Mouse (Mus musculus) lung, adult 2 months (tissue): ENCODE measurements around the gene Bcl11a. TPM values are rescaled to one million over a fixed set of nuclear protein-coding genes. Genes with fewer than 3 reads are reported as not detected.

ENCODE experiments used
- DNase-seq: peaks from one replicate; pipeline ENCODE4 v3.0.0; 2022
- H3K4me1 ChIP-seq: fragments of 200-500 bp; 2 replicates; pipeline ENCODE4 v1.6.1; 2011; ENCODE audit warnings: low read length; ENCODE audit not compliant: control insufficient read depth, insufficient read depth
- H3K4me3 ChIP-seq: fragments of 200-500 bp; replicated peaks from 2 replicates; pipeline ENCODE3; 2011; ENCODE audit warnings: low read depth, mild to moderate bottlenecking, control low read depth, low read length; ENCODE audit errors: extremely low read depth
- CTCF ChIP-seq: fragments of 200-500 bp; IDR thresholded peaks from 2 replicates; pipeline ENCODE4 v1.5.1; 2011; ENCODE audit warnings: mild to moderate bottlenecking, low read length, control low read depth; ENCODE audit not compliant: insufficient read depth
- POLR2A ChIP-seq: fragments of 200-500 bp; IDR thresholded peaks from 2 replicates; pipeline ENCODE4 v1.6.1; 2011; ENCODE audit warnings: low read depth, mild to moderate bottlenecking, control low read depth, low read length, borderline replicate concordance; ENCODE audit errors: extremely low read depth
- WGBS: fragments of 180-500 bp; shearing (Covaris S2); methylation state at CpG from one replicate; pipeline ENCODE4 v1.1.7; 2018; 5-methylcytosine and 5-hydroxymethylcytosine counted together
- polyA plus RNA-seq: library from polyadenylated mRNA; depleted of rRNA; stranded (reverse); fragments of >200 nt; gene quantifications from 2 replicates; pipeline ENCODE4 v1.2.3, GENCODE M21; 2012

The Bcl11a gene
- polyA plus RNA-seq, 1 experiment = 1.5 TPM

DNA sequence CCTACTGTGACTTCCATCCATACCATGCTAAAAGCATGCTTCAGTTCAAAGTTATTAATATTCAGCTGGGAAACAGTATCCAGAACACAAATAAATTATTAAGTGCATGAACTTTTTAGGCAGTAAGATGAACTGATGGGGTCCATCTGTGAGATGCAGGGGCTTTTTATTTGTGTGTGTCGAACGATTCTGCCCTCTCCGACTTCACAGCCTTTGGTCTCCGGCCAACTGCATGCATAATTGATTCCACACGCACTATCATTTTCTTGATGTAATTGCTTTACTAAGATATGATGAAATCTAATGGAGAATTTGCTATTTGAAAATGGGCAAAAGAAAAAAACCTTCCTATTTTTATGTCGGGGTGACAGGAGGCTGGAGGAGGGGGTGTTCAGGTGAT lies 19.2 kb downstream of the Bcl11a start:
- H3K4me1 ChIP-seq = no peaks in the 10 kb centered on the region
- no peak for DNase-seq
- TF ChIP-seq POLR2A = no peak
- no peak for TF ChIP-seq CTCF
- H3K4me3 ChIP-seq = no peak overlapping the region
- 72% methylated on average over 6 of the region's 6 CpGs for whole genome bisulfite sequencing

DNA sequence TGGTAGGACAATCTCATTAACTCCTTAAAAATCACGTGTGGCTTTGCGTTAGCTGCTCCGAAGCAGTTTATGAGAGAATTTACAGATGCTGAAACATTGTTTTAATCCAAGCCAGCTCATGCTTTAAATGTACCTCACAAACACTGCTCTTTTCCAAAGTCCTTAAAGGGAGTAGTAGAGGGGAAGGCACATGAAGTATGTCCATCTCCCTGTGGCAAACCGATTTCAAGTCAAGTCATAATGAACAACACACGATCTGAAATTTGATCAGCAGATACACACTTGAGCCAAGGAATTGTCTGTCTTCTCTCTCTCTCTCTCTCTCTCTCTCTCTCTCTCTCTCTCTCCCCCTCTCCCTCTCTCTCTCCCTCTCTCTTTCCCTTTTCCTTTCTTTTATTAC lies 20.2 kb downstream of the Bcl11a start:
- TF ChIP-seq POLR2A (no peak), CTCF (no peak)
- H3K4me3 ChIP-seq = no peak overlapping the region
- 73% methylated on average over 5 of the region's 5 CpGs for WGBS
- no peak for DNase-seq
- no peaks in the 10 kb centered on the region for H3K4me1 ChIP-seq

DNA sequence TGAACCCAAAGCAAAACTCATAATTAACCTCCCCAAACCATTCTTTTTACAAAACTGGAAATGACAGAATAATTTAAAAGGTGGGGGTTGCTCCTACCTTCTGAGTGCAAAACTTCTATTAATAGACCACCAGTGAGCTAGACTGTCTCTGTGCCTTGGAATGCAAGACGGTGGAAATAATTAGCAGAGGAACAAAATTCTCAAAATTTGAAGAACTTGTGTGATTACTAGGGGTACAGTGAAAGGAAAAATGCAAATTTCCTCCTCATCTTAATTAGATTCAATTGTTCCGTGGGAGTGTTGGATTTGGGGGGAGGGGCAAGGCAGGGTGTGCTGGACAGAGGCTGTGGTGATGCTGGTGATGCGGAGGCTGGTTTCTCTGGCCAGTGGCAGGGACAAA lies 20.8 kb downstream of the Bcl11a start:
- DNase-seq = no peak
- no peak for TF ChIP-seq CTCF
- TF ChIP-seq POLR2A = no peak
- WGBS = 63% methylated on average over 3 of the region's 3 CpGs
- no peaks in the 10 kb centered on the region for H3K4me1 ChIP-seq
- no peak overlapping the region for H3K4me3 ChIP-seq

DNA sequence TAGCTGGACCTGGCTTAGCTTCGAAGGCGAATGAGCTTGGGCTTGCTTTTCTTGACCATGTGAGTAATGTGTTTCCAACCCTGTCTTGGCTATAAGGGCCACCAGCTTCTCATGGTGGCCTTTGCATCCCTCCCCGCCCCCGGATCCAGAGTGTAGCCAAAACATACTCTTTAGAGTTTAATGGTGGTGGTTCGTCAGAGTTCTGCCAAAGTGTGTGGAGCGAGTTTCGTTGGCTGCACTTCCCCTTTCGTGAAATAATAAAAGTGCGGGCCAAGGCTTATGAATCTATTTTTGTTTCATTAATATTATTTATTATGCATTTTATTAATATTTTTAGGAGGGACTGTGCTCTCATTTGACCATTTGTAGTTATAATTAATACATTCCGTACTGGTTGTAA lies 21.4 kb downstream of the Bcl11a start:
- no peak for TF ChIP-seq POLR2A
- no peak for TF ChIP-seq CTCF
- WGBS = 81% methylated on average over 10 of the region's 10 CpGs
- no peak overlapping the region for H3K4me3 ChIP-seq
- DNase-seq = no peak
- H3K4me1 ChIP-seq = no peaks in the 10 kb centered on the region

DNA sequence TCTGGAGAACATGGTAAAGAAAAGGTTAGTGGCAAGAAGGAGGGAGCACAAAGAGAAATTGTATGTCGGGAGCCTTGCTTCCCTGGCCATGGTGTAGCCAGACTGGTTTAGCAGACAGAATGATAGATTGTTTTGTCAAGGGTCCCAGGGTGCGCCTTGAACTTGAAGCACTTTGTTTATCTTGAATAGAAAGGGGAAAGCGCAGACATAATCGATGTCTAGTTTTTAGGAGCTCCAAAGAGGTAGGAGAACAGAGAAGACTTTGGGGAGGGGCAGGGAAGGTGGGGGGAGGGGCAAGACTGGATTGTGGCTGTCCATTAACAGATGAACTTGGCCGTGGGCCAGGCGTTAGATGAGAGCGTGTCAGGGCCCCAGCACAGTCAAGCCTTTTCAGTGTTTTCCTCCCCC lies 22.0 kb downstream of the Bcl11a start:
- TF ChIP-seq POLR2A = no peak
- TF ChIP-seq CTCF = no peak
- Histone ChIP-seq H3K4me1 (no peaks in the 10 kb centered on the region), H3K4me3 (no peak overlapping the region)
- no peak for DNase-seq
- 22% methylated on average over 7 of the region's 7 CpGs for WGBS

DNA sequence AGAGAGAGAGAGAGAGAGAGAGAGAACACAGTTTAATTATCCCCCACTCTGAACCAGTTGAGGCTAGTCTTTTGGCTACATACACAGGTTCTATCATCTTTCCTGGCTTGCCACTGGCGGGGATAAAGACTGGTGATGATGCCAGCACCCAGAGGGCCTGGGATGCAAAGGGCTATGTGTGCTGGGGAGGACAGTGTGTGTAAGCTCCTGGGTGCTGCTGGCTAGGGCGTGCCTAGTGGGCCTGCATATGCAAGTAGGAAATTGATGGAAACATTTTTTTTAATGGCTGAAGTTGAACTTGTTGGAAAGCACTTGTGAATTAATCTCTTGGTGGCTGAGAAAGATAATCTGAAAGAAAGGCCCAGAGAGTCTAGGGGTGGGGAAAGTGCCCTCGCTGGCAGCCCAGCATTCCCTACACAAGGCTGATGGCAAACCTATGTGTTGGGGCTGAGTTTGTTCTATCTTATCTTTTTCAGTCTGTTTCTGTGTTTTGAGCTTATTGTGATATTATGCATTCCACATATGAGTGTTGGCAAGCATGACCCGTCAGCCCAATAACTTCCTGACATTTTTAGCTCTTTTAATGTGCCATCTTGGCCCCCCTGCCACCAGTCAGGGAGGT lies 22.7 kb downstream of the Bcl11a start:
- Histone ChIP-seq H3K4me1 (no peaks in the 10 kb centered on the region), H3K4me3 (no peak overlapping the region)
- no peak for DNase-seq
- TF ChIP-seq CTCF = no peak
- no peak for TF ChIP-seq POLR2A
- WGBS = 84% methylated on average over 4 of the region's 4 CpGs

DNA sequence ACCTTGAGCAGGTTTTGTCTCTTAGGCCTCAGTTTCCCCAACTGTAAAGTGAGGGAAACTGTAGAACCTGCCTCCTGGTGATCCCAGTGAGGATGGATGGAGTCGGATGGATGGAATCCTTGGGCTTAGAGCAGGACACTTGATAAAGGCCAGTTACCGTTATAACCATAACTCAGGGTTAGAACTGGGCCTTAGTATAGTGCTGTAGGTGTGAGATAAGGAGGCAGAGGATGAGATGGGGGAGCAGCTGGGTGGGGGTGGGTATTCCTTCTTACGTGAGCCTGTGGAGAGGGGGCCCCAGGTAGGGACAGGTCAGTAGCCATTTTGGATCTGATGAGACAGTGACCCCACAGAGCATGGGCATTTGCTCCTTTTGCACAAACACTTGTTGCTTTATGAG lies 23.8 kb downstream of the Bcl11a start:
- H3K4me3 ChIP-seq = no peak overlapping the region
- TF ChIP-seq POLR2A (no peak), CTCF (no peak)
- 91% methylated on average over 3 of the region's 3 CpGs for WGBS
- DNase-seq = no peak
- no peaks in the 10 kb centered on the region for H3K4me1 ChIP-seq

DNA sequence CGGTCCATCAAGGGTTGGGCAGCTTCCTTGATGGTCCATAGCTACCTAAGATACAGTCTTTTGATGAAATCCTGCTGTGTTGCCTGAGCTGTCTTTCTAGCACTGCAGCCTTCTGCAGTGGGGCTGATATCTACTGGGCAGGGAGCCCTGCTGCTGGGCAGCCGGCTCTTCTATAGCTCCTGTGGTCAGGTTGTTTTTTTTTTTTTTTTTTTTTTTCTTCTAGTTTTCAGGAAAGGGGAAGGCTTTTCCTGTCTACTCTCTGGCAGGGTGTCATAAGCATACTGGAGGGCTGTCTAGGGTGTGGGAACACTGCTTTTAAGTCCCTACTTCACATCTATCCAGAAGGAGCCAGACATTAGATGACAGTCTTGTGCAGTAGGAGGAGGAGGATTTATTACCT lies 24.5 kb downstream of the Bcl11a start:
- WGBS = 64% methylated on average over 2 of the region's 2 CpGs

DNA sequence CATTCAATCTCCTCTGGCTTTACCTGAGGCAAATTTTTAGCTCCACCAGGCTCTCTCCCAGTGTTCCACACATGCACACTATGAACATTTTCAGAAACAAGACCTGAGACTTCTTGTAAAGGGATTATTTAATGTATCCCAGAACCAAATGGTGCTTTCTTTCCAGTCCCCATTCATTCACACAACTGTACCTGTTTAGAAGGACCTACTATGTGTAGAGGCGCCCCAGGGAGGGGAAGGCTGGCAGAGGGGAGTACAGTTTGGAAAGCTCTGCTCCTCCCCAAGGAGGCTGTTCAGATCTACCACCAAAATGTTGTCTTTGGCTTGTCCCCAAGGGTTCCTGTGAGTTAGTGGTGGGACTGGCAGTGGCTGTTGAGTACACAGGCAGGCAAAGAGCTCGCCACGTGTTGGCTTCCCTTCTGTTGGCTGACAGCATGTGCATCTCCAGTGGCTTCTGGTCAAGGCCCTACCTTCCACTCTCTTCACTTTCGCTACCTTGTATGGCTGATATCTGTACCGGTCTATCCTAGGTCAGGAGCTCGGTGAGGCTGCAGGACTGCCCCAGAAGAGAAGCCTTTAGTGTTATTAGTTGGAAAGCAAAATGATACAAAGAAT lies 25.4 kb downstream of the Bcl11a start:
- 77% methylated on average over 6 of the region's 6 CpGs for WGBS
- no peak for TF ChIP-seq CTCF
- no peak for TF ChIP-seq POLR2A
- DNase-seq = no peak
- no peaks in the 10 kb centered on the region for H3K4me1 ChIP-seq
- no peak overlapping the region for H3K4me3 ChIP-seq

More for the DNA sequence above, 24.5 kb downstream of the Bcl11a start:
- H3K4me3 ChIP-seq = no peak overlapping the region
- DNase-seq = no peak
- H3K4me1 ChIP-seq = no peaks in the 10 kb centered on the region
- TF ChIP-seq CTCF (no peak), POLR2A (no peak)

DNA sequence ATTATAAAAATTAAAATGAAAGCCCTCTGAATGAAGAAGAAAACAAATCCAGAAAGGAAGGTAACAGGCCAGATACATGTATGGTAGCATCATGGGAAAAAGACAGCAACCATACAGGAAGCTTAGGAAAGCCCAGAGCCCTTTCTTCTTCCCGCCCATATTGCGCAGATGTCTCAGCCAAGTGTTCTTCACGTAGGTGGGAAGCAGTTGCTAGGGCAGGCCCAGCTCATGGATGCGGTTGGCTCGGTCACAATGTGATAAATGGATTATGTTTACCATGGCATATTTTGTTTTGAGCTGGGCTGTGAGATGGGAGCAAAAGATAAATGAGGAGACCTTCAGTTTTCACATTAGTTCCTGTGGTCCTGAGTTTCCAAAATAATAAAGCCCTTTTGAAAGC lies 29.6 kb downstream of the Bcl11a start:
- 85% methylated on average over 5 of the region's 5 CpGs for WGBS
- DNase-seq = no peak
- TF ChIP-seq POLR2A (no peak), CTCF (no peak)
- no peaks in the 10 kb centered on the region for H3K4me1 ChIP-seq
- no peak overlapping the region for H3K4me3 ChIP-seq
